In genomic region chr8:11629206-11629605, GRCm38 (mm10) we compare ENCODE assay signal across 12 mouse cellular contexts.
"Had no signal": no experiment of that assay in that cellular context is flagged by ENCODE, and none has a peak within 500 bp of the region (broad histone marks: within the 10 kb centered on the region; RNA-seq: fewer than 3 reads in every experiment).

No protein-coding gene starts in this region.

- H3K4me2 ChIP-seq: limb, embryonic 13.5 days; liver, embryonic 11.5 days; liver, embryonic 15.5 days; midbrain, embryonic 13.5 days; neural tube, embryonic 12.5 days had no signal

- ATAC-seq: lung, postnatal 0 days; midbrain, embryonic 13.5 days had no signal

- H3K9me3 ChIP-seq: limb, embryonic 13.5 days; liver, embryonic 15.5 days; midbrain, embryonic 13.5 days; neural tube, embryonic 12.5 days had no signal

- DNase-seq: kidney, adult 8-10 months; kidney, postnatal 36 days; lung, adult 2 months; lung, postnatal 36 days; thymus, postnatal 36 days had no signal

- H3K27me3 ChIP-seq: limb, embryonic 13.5 days; liver, embryonic 15.5 days; midbrain, embryonic 13.5 days; neural tube, embryonic 12.5 days had no signal

- H3K9ac ChIP-seq: limb, embryonic 13.5 days; liver, embryonic 15.5 days; midbrain, embryonic 13.5 days; neural tube, embryonic 12.5 days had no signal

- H3K27ac ChIP-seq: kidney, postnatal 0 days; limb, embryonic 13.5 days; liver, embryonic 15.5 days; midbrain, embryonic 13.5 days; neural tube, embryonic 12.5 days had no signal

- H3K4me3 ChIP-seq: limb, embryonic 13.5 days; liver, embryonic 15.5 days; midbrain, embryonic 13.5 days; neural tube, embryonic 12.5 days had no signal
